Mouse (Mus musculus) cortical plate, adult 2 months (tissue): ENCODE data around the gene Krt80.

Experiments
- CTCF ChIP-seq: fragments of 200-500 bp; IDR thresholded peaks from 2 replicates; pipeline ENCODE4 v1.5.1; 2011; ENCODE audit warnings: mild to moderate bottlenecking, control low read depth, low read length; ENCODE audit not compliant: insufficient read depth; ENCODE audit errors: extremely low read depth
- POLR2A ChIP-seq: fragments of 200-500 bp; IDR thresholded peaks from 2 replicates; pipeline ENCODE4 v1.6.1; 2011; ENCODE audit warnings: mild to moderate bottlenecking, low read length, control low read depth; ENCODE audit not compliant: insufficient read depth; ENCODE audit errors: extremely low read depth

DNA sequence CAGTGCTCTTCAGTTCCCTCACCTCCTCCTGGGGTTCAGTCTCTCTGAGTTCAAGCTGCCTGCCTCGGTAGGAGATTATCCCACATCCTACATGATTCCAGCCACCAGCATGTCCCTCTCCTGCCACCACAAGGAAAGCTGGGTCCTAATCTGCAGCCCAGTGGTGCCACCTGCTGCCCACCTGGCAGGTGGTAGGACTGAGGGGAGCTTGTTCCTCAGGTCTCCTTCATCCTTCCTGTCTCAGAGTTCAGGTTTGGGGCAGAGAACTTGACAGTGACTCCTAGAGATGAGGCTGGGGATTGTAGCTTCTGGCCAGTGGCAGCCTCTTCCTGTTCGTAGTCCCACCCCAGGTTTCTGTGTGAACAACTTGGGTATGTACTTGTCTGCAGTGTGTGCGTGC, 17.2 kb upstream of the Krt80 start:
- TF ChIP-seq POLR2A (no peak), CTCF (peak; percentile 36)
